14 mouse cellular contexts compared by ENCODE assay signal in genomic region chr10:98877855-98878254, GRCm38 (mm10). TPM values are rescaled to one million over a fixed set of nuclear protein-coding genes. Genes with fewer than 3 reads are reported as not detected.
DNase-seq lines count a peak whose midpoint lies in the region; ATAC-seq and TF ChIP-seq lines count a peak whose summit lies in the region.
"Had no signal": no experiment of that assay in that cellular context is flagged by ENCODE, and none has a peak within 500 bp of the region (broad histone marks: within the 10 kb centered on the region; RNA-seq: fewer than 3 reads in every experiment).

No protein-coding gene starts in this region.

- no peak; the same call in 1 of the 2 replicates for ATAC-seq in lung, postnatal 0 days
- ATAC-seq: intestine, postnatal 0 days; midbrain, embryonic 15.5 days had no signal

- no peak for TF ChIP-seq CTCF in lung, postnatal 0 days (IDR thresholded peaks at IDR 0.05)
- no peak for TF ChIP-seq CTCF in cerebellum, adult 2 months (IDR thresholded peaks at IDR 0.05; ENCODE audit: borderline replicate concordance, insufficient read depth, low read depth, low read length)

- H3K36me3 ChIP-seq in lung, postnatal 0 days (ENCODE audit: insufficient read depth, low read length): no peaks in the 10 kb centered on the region
- H3K36me3 ChIP-seq: limb, embryonic 13.5 days; midbrain, embryonic 15.5 days had no signal

- no peak overlapping the region for H3K4me3 ChIP-seq in lung, postnatal 0 days (ENCODE audit: low read depth, low read length)
- H3K4me3 ChIP-seq in cerebellum, adult 2 months (replicated peaks; ENCODE audit: insufficient read depth, low read depth, low read length): no peak overlapping the region
- H3K4me3 ChIP-seq: limb, embryonic 13.5 days; midbrain, embryonic 15.5 days had no signal

- H3K27ac ChIP-seq in lung, postnatal 0 days (ENCODE audit: low read length): no peak overlapping the region
- H3K27ac ChIP-seq in cerebellum, adult 2 months (ENCODE audit: insufficient read depth, low read length): no peak overlapping the region
- H3K27ac ChIP-seq: limb, embryonic 13.5 days; midbrain, embryonic 15.5 days had no signal

- H3K4me2 ChIP-seq in lung, postnatal 0 days (replicated peaks; ENCODE audit: low read depth, low read length): no peak overlapping the region
- H3K4me2 ChIP-seq: limb, embryonic 13.5 days; midbrain, embryonic 15.5 days had no signal

- 79% methylated on average over 3 of the region's 3 CpGs for WGBS in lung, postnatal 0 days
- WGBS in cerebellum, adult 2 months: 60% methylated on average over 3 of the region's 3 CpGs

- no peak overlapping the region for H3K9ac ChIP-seq in lung, postnatal 0 days (replicated peaks; ENCODE audit: low read depth)
- H3K9ac ChIP-seq: limb, embryonic 13.5 days; midbrain, embryonic 15.5 days had no signal

- no peak for TF ChIP-seq EP300 in lung, postnatal 0 days (IDR thresholded peaks at IDR 0.05)

- no peak for TF ChIP-seq POLR2A in cerebellum, adult 2 months (IDR thresholded peaks at IDR 0.05; ENCODE audit: borderline replicate concordance, insufficient read depth, low read length)

- no peaks in the 10 kb centered on the region for H3K27me3 ChIP-seq in lung, postnatal 0 days (replicated peaks; ENCODE audit: insufficient read depth, low read length)
- no peaks in the 10 kb centered on the region for H3K27me3 ChIP-seq in cerebellum, adult 2 months (ENCODE audit: control insufficient read depth, insufficient read depth, low read length)
- H3K27me3 ChIP-seq: limb, embryonic 13.5 days; midbrain, embryonic 15.5 days had no signal

- H3K9me3 ChIP-seq in lung, postnatal 0 days (ENCODE audit: low read length): no peaks in the 10 kb centered on the region
- H3K9me3 ChIP-seq: limb, embryonic 13.5 days; midbrain, embryonic 15.5 days had no signal

- H3K4me1 ChIP-seq in lung, postnatal 0 days (ENCODE audit: insufficient read depth, low read depth, low read length): no peaks in the 10 kb centered on the region
- no peaks in the 10 kb centered on the region for H3K4me1 ChIP-seq in cerebellum, adult 2 months (ENCODE audit: control insufficient read depth, insufficient read depth, low read length)
- H3K4me1 ChIP-seq: limb, embryonic 13.5 days; midbrain, embryonic 15.5 days had no signal

- peak; percentile 17 for DNase-seq in lung, postnatal 0 days (ENCODE audit: low spot score)
- DNase-seq in lung, postnatal 14 days: no peak
- peak; percentile 6 for DNase-seq in R1 (ENCODE audit: low read depth, low spot score)
- DNase-seq in liver: peak; percentile 11
- DNase-seq in monocyte, adult 2 months (ENCODE audit: low read depth in 1 of 2, low spot score in 2 of 2): peak; percentile 47 to 50
- DNase-seq in gastrocnemius, postnatal 4 days (ENCODE audit: low spot score in 2 of 2): no peak
- DNase-seq in adrenal gland, adult (ENCODE audit: inconsistent age in 2 of 2, low spot score in 1 of 2): no peak
- DNase-seq in cerebellum, adult 2 months: no peak
- DNase-seq: gastrocnemius, postnatal 10 days; heart, postnatal 10 days; thymus, postnatal 36 days had no signal

RNA-seq across cellular contexts. Expression of gene Atp2b1, which starts 36.4 kb away (rescaled TPM):
- polyA plus RNA-seq in lung, postnatal 0 days (2015; fragmentation: Nextera tagmentation; extraction: Ambion mirVana): 277 and 282 TPM in 2 replicates
- 100 to 1,000 TPM in 1 of 2 experiments, 10 to 100 TPM in 1; 95.1 to 102 TPM for total RNA-seq in gastrocnemius, postnatal 4 days (2021)
- 113 and 132 TPM in 2 replicates for polyA plus RNA-seq in cerebellum, adult 2 months (2012; rRNA removed)

Comparison
In these comparisons a context has a peak if more than half of its experiments do, and no peak if none do; other contexts are left out.
1. DNase-seq: peak in lung, postnatal 0 days (single experiment), R1 (single experiment), liver (single experiment) and monocyte, adult 2 months (2 of 2); none in lung, postnatal 14 days (single experiment), gastrocnemius, postnatal 4 days (0 of 2), adrenal gland, adult (0 of 2) and cerebellum, adult 2 months (0 of 2).